Mouse (Mus musculus) neutrophil, adult 5-6 weeks (primary cell): ENCODE data around the gene Itpr3. TPM values are rescaled to one million over a fixed set of nuclear protein-coding genes. Genes with fewer than 3 reads are reported as not detected.
A peak's percentile ranks its signal among the peaks of the same experiment; 100 is the strongest.

Experiments
- ATAC-seq: fragments of 151-379, 151-347 bp; 2 replicates; pipeline ENCODE4 v1.8.0; 2017; ENCODE audit warnings: mild to moderate bottlenecking, moderate TSS enrichment; ENCODE audit not compliant: insufficient number of reproducible peaks, poor library complexity, low FRiP score, severe bottlenecking; ENCODE audit errors: extremely low read depth
- total RNA-seq: library from RNA; stranded (forward); fragments of 200-1000 nt; gene quantifications from 2 replicates; pipeline ENCODE4 v1.2.3, GENCODE M21; 2017

The Itpr3 gene
- total RNA-seq, 1 experiment from 2014 or later = 73.7 TPM

GRCm38 (mm10) chr17:27101675-27102074 lies 44.6 kb downstream of the Itpr3 start:
- ATAC-seq = no peak

- ATAC-seq = no peak
Observed at GRCm38 (mm10) chr17:27105698-27106470, 48.8 kb downstream of the Itpr3 start.

- no peak for ATAC-seq
Observed at GRCm38 (mm10) chr17:27106745-27107144, 49.6 kb downstream of the Itpr3 start.

- no peak for ATAC-seq
Observed at GRCm38 (mm10) chr17:27107936-27108335, 50.8 kb downstream of the Itpr3 start.

- no peak for ATAC-seq
Observed at GRCm38 (mm10) chr17:27110072-27110471, 53.0 kb downstream of the Itpr3 start.

GRCm38 (mm10) chr17:27118676-27119539 lies 61.8 kb downstream of the Itpr3 start:
- peak; percentile 22; the same call in 1 of the 2 replicates for ATAC-seq

- ATAC-seq = no peak
Observed at GRCm38 (mm10) chr17:27119540-27119895, 62.4 kb downstream of the Itpr3 start.

- no peak for ATAC-seq
Observed at GRCm38 (mm10) chr17:27119954-27120353, 62.9 kb downstream of the Itpr3 start.

- no peak for ATAC-seq
Observed at GRCm38 (mm10) chr17:27120561-27121024, 63.5 kb downstream of the Itpr3 start.

- ATAC-seq = no peak
Observed at GRCm38 (mm10) chr17:27121266-27121665, 64.2 kb downstream of the Itpr3 start.

- no peak for ATAC-seq
Observed at GRCm38 (mm10) chr17:27121781-27122180, 64.7 kb downstream of the Itpr3 start.

GRCm38 (mm10) chr17:27122701-27123100 lies 65.6 kb downstream of the Itpr3 start:
- no peak for ATAC-seq

GRCm38 (mm10) chr17:27123103-27123502 lies 66.0 kb downstream of the Itpr3 start:
- no peak for ATAC-seq

- ATAC-seq = no peak
Observed at GRCm38 (mm10) chr17:27123813-27124375, 66.8 kb downstream of the Itpr3 start.

- ATAC-seq = peak; percentile 58; the same call in 1 of the 2 replicates
Observed at GRCm38 (mm10) chr17:27125185-27125584, 68.1 kb downstream of the Itpr3 start.

- ATAC-seq = no peak
Observed at GRCm38 (mm10) chr17:27125669-27126202, 68.6 kb downstream of the Itpr3 start.

- ATAC-seq = no peak
Observed at GRCm38 (mm10) chr17:27126974-27127373, 69.9 kb downstream of the Itpr3 start.

GRCm38 (mm10) chr17:27128189-27128588 lies 71.1 kb downstream of the Itpr3 start:
- ATAC-seq = no peak

GRCm38 (mm10) chr17:27129291-27129690 lies 72.2 kb downstream of the Itpr3 start:
- ATAC-seq = no peak
